Mouse (Mus musculus): ENCODE data around the gene Arf1.
"Not testable (repeated sequence)": the region's sequence is repeated elsewhere in the genome, so short reads cannot be mapped to it uniquely, and the experiment has no call there.

The Arf1 gene

GRCm38 (mm10) chr11:59226787-59227603 is 1.1 kb downstream of the Arf1 start:
- DNase-seq (ENCODE audit: low read depth, low spot score) = peak; percentile 65

- peak; percentile 71 for DNase-seq (ENCODE audit: low read depth, low spot score)
Measured at GRCm38 (mm10) chr11:59226251-59226650, 1.8 kb downstream of the Arf1 start.

- DNase-seq (ENCODE audit: low read depth, low spot score) = no peak
Measured at GRCm38 (mm10) chr11:59225167-59225566, 2.9 kb downstream of the Arf1 start.

- DNase-seq (ENCODE audit: low read depth, low spot score) = no peak
Measured at GRCm38 (mm10) chr11:59224470-59224869, 3.6 kb downstream of the Arf1 start.

GRCm38 (mm10) chr11:59224025-59224424 is 4.0 kb downstream of the Arf1 start:
- DNase-seq (ENCODE audit: low read depth, low spot score) = no peak

- no peak for DNase-seq (ENCODE audit: low read depth, low spot score)
Measured at GRCm38 (mm10) chr11:59222306-59222705, 5.8 kb downstream of the Arf1 start.

- no peak for DNase-seq (ENCODE audit: low read depth, low spot score)
Measured at GRCm38 (mm10) chr11:59221604-59222003, 6.5 kb downstream of the Arf1 start.

GRCm38 (mm10) chr11:59219064-59219463 is 9.0 kb downstream of the Arf1 start:
- peak; percentile 66 for DNase-seq (ENCODE audit: low read depth, low spot score)

GRCm38 (mm10) chr11:59218389-59218998 is 9.6 kb downstream of the Arf1 start:
- no peak for DNase-seq (ENCODE audit: low read depth, low spot score)

- no peak for DNase-seq (ENCODE audit: low read depth, low spot score)
Measured at GRCm38 (mm10) chr11:59216955-59217354, 11.1 kb downstream of the Arf1 start.

- no peak for DNase-seq (ENCODE audit: low read depth, low spot score)
Measured at GRCm38 (mm10) chr11:59212892-59213494, 15.1 kb downstream of the Arf1 start.

- DNase-seq (ENCODE audit: low read depth, low spot score) = not testable (repeated sequence)
Measured at GRCm38 (mm10) chr11:59212320-59212719, 15.8 kb downstream of the Arf1 start.

- not testable (repeated sequence) for DNase-seq (ENCODE audit: low read depth, low spot score)
Measured at GRCm38 (mm10) chr11:59211561-59211960, 16.5 kb downstream of the Arf1 start.

- DNase-seq (ENCODE audit: low read depth, low spot score) = no peak
Measured at GRCm38 (mm10) chr11:59210020-59210419, 18.1 kb downstream of the Arf1 start.

- DNase-seq (ENCODE audit: low read depth, low spot score) = no peak
Measured at GRCm38 (mm10) chr11:59209580-59209979, 18.5 kb downstream of the Arf1 start.

- DNase-seq (ENCODE audit: low read depth, low spot score) = no peak
Measured at GRCm38 (mm10) chr11:59209003-59209441, 19.0 kb downstream of the Arf1 start.

- DNase-seq (ENCODE audit: low read depth, low spot score) = no peak
Measured at GRCm38 (mm10) chr11:59208153-59208831, 19.8 kb downstream of the Arf1 start, which contains the start of gene 2310033P09Rik. Gene 2310033P09Rik, plus strand, starts transcription at chr11:59208321.

GRCm38 (mm10) chr11:59202081-59202995 is 25.7 kb downstream of the Arf1 start, which contains the start of gene Mrpl55:
Gene Mrpl55, plus strand, starts transcription at chr11:59202486.
- peak; percentile 89 for DNase-seq (ENCODE audit: low read depth, low spot score)

GRCm38 (mm10) chr11:59201216-59202002 is 26.7 kb downstream of the Arf1 start:
- no peak for DNase-seq (ENCODE audit: low read depth, low spot score)

- DNase-seq (ENCODE audit: low read depth, low spot score) = no peak
Measured at GRCm38 (mm10) chr11:59196230-59196629, 31.8 kb downstream of the Arf1 start.

All from 3T3-L1 (cell line).